Mouse (Mus musculus) limb, embryonic 14.5 days (tissue): ENCODE results near the gene Psrc1. TPM values are rescaled to one million over a fixed set of nuclear protein-coding genes. Genes with fewer than 3 reads are reported as not detected.
A peak's percentile ranks its signal among the peaks of the same experiment; 100 is the strongest.

ENCODE experiments used
- ATAC-seq: fragments of 200-750 bp; cut with Nextera tagmentation; 2 replicates; pipeline ENCODE4 v1.8.0; 2017; ENCODE audit warnings: low read depth, moderate number of reproducible peaks, moderate TSS enrichment; ENCODE audit not compliant: low FRiP score
- DNase-seq: peaks from one replicate; pipeline ENCODE4 v3.0.0-alpha.2; 2015; ENCODE audit warnings: low spot score
- H3K27ac ChIP-seq: fragments of 300-500 bp; sonication (generic); replicated peaks from 2 replicates; pipeline ENCODE4 v1.5.1; 2014; ENCODE audit warnings: low read depth, mild to moderate bottlenecking, low read length, moderate library complexity, mixed read lengths
- H3K27me3 ChIP-seq: fragments of 300-500 bp; sonication (generic); 2 replicates; pipeline ENCODE4 v1.6.1; 2014; ENCODE audit warnings: low read length, mixed read lengths; ENCODE audit not compliant: control insufficient read depth, insufficient read depth
- H3K36me3 ChIP-seq: fragments of 300-500 bp; sonication (generic); 2 replicates; pipeline ENCODE4 v1.6.1; 2014; ENCODE audit warnings: mild to moderate bottlenecking, low read length, moderate library complexity, mixed read lengths; ENCODE audit not compliant: control insufficient read depth, insufficient read depth
- H3K4me1 ChIP-seq: fragments of 300-500 bp; sonication (generic); 2 replicates; pipeline ENCODE4 v1.6.1; 2014; ENCODE audit warnings: antibody characterized with exemption, low read length, mixed read lengths; ENCODE audit not compliant: control insufficient read depth, insufficient read depth
- H3K4me2 ChIP-seq: fragments of 300-500 bp; sonication (generic); replicated peaks from 2 replicates; pipeline ENCODE4 v1.6.1; 2014; ENCODE audit warnings: low read depth, mild to moderate bottlenecking, low read length, moderate library complexity; ENCODE audit not compliant: severe bottlenecking
- H3K4me3 ChIP-seq: fragments of 300-500 bp; sonication (generic); replicated peaks from 2 replicates; pipeline ENCODE4 v1.5.1; 2014; ENCODE audit warnings: low read length
- H3K9ac ChIP-seq: fragments of 300-500 bp; sonication (generic); 2 replicates; pipeline ENCODE4 v1.6.1; 2014; ENCODE audit warnings: mild to moderate bottlenecking, low read depth, low read length, moderate library complexity; ENCODE audit not compliant: severe bottlenecking
- H3K9me3 ChIP-seq: fragments of 300-500 bp; sonication (generic); 2 replicates; pipeline ENCODE4 v1.6.1; 2016; ENCODE audit warnings: low read length; ENCODE audit not compliant: control insufficient read depth
- POLR2A ChIP-seq: fragments of 200-500 bp; IDR thresholded peaks from 2 replicates; pipeline ENCODE4 v1.8.0; 2012; ENCODE audit warnings: inconsistent platforms, mild to moderate bottlenecking, moderate library complexity, borderline replicate concordance; ENCODE audit not compliant: insufficient read depth, insufficient read length; ENCODE audit errors: extremely low read depth
- WGBS: fragments of 180-500 bp; shearing (Covaris S2); extraction: QIAGEN DNeasy Blood & Tissue Kit; methylation state at CpG from one replicate; pipeline ENCODE4 v1.1.7; 2014; 5-methylcytosine and 5-hydroxymethylcytosine counted together
- polyA plus RNA-seq, 2 experiments: library from polyadenylated mRNA; depleted of rRNA in 1 of 2; stranded (reverse) in 1 of 2; unstranded in 1 of 2; fragments of >200 nt; fragmentation: Nextera tagmentation in 1 of 2; extraction: Ambion mirVana in 1 of 2; gene quantifications; 2 replicates each; pipeline versions ENCODE4 v1.2.1 to v1.2.3; 2012 to 2014

Gene Psrc1
- polyA plus RNA-seq, 2 experiments = 38.0 to 86.7 TPM

DNA sequence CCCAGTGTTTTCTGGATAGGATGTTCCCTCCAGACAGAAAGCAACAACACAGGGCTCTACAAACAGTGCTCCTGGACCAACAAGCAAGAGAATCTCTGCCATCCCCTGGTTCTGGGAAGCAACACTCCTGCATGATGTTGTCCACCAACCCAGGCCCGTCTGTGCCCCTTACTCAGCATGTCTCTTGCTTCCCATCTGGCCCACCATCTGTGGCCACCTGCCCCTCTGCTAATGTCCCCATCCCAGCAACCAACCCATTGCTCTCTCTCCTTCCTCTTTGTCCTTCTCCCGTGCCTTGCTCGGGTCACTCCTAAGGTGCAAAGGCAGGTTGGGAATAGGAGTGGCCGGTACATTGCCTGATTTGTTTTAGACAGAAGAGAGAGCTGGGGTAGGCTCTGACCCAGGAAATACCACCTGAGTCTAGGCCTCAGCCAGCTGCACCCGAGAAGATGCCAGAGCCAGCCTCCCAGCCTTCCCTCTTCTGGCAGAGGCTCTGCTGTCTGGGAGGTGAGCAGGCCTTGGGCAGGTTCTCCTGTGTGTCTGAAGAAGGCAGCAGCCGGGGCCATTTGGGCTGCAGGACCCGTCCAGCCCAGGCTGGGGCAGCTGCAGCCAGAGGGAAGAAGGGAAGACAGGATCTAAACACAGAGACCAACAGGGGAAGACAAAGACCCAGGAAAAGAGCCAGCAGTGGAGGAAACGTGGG is 26.2 kb downstream of the Psrc1 start:
- Histone ChIP-seq H3K4me3 (no peak overlapping the region), H3K9ac (no peak overlapping the region), H3K4me2 (no peak overlapping the region), H3K27ac (no peak overlapping the region), H3K4me1 (peaks cover 10% of the 10 kb centered on the region; the same call in 1 of the 2 replicates), H3K27me3 (no peaks in the 10 kb centered on the region), H3K36me3 (peaks cover 36% of the 10 kb centered on the region), H3K9me3 (peaks cover 15% of the 10 kb centered on the region)
- no peak for ATAC-seq
- TF ChIP-seq POLR2A = no peak
- no peak for DNase-seq
- 58% methylated on average over 8 of the region's 8 CpGs for WGBS

GRCm38 (mm10) chr3:108410359-108410714 is 26.7 kb downstream of the Psrc1 start:
- peaks cover 15% of the 10 kb centered on the region for H3K9me3 ChIP-seq

DNA sequence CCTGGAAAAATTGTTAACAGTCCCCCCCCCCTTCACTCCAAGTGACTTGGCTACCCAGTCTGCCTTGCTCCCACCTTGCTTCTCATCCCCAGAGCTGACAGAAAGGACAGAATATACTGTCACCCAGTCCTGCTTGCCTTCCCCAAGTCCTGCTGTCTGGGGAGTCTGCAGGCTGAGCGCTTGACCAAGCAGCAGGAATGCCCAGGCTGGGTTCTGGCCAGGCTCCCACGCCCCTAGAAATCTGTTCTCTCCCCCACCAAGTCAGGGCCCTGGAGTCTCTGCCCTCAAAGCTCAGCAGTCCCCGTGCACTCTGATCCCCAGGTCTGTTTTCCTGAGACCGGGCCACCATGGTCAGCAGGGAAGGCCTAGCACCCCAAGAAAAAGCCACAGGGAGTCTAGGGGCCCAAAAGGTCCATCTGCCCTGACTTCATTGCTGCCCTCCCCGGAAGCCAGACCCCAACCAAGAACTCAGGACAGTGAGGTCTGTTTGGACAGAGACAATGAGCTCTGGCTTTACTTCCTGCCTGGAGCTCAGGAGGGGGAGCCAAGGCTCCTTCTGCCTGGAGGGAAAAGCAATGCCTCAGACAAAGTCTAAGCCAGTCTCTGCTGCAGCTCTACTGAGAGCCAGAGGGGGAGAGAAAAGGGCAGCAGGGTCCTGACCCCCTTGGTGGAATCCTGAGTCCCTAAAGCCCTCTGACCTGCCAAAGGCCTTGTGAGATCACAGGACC is 27.6 kb downstream of the Psrc1 start:
- TF ChIP-seq POLR2A = no peak
- Histone ChIP-seq H3K9me3 (peaks cover 15% of the 10 kb centered on the region), H3K36me3 (peaks cover 32% of the 10 kb centered on the region), H3K27me3 (0 out of 2 replicates have a peak, but pooled peaks cover 1% of the 10 kb centered on the region), H3K4me3 (no peak overlapping the region), H3K4me1 (peaks cover 10% of the 10 kb centered on the region; the same call in 1 of the 2 replicates), H3K9ac (peak overlapping the region; percentile 43), H3K4me2 (0 out of 2 replicates have a peak overlapping the region, but pooled peaks have one; percentile 13), H3K27ac (no peak overlapping the region)
- WGBS = 57% methylated on average over 5 of the region's 5 CpGs
- ATAC-seq = no peak
- no peak for DNase-seq

More at GRCm38 (mm10) chr3:108410359-108410714, 26.7 kb downstream of the Psrc1 start:
- H3K4me3 ChIP-seq = no peak overlapping the region
- H3K4me1 ChIP-seq = peaks cover 10% of the 10 kb centered on the region; the same call in 1 of the 2 replicates
- no peak for TF ChIP-seq POLR2A
- H3K9ac ChIP-seq = peak overlapping the region; percentile 43; the same call in 1 of the 2 replicates
- H3K36me3 ChIP-seq = peaks cover 36% of the 10 kb centered on the region
- H3K4me2 ChIP-seq = no peak overlapping the region
- ATAC-seq = no peak
- DNase-seq = no peak
- 36% methylated on average over 5 of the region's 5 CpGs for WGBS
- H3K27ac ChIP-seq = no peak overlapping the region
- H3K27me3 ChIP-seq = no peaks in the 10 kb centered on the region

DNA sequence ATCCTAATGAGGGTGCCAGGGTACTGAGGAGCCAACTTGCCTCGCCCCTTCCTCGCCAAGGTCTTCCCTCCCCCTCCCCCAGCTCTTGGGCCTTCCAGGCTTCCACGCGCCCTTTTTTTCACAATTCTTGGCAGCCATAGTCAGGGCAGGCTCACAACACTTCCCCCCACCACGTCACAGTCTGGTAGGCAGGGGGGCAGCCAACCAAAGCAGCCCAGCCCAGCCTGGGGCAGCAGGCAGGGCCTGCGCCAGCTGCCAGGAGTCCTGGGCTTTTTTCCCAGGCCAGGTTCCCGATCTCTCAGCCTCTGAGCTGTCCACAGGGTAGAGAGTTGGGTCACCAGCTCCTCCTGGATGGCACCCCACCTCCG is 28.1 kb downstream of the Psrc1 start:
- DNase-seq = peak; percentile 38
- H3K4me2 ChIP-seq = 0 out of 2 replicates have a peak overlapping the region, but pooled peaks have one; percentile 13
- H3K36me3 ChIP-seq = peaks cover 27% of the 10 kb centered on the region
- H3K27ac ChIP-seq = no peak overlapping the region
- H3K27me3 ChIP-seq = 0 out of 2 replicates have a peak, but pooled peaks cover 7% of the 10 kb centered on the region
- ATAC-seq = no peak
- WGBS = 70% methylated on average over 7 of the region's 8 CpGs
- peaks cover 10% of the 10 kb centered on the region; the same call in 1 of the 2 replicates for H3K4me1 ChIP-seq
- peak overlapping the region; percentile 43; the same call in 1 of the 2 replicates for H3K9ac ChIP-seq
- no peak for TF ChIP-seq POLR2A
- H3K4me3 ChIP-seq = no peak overlapping the region
- H3K9me3 ChIP-seq = peaks cover 15% of the 10 kb centered on the region

DNA sequence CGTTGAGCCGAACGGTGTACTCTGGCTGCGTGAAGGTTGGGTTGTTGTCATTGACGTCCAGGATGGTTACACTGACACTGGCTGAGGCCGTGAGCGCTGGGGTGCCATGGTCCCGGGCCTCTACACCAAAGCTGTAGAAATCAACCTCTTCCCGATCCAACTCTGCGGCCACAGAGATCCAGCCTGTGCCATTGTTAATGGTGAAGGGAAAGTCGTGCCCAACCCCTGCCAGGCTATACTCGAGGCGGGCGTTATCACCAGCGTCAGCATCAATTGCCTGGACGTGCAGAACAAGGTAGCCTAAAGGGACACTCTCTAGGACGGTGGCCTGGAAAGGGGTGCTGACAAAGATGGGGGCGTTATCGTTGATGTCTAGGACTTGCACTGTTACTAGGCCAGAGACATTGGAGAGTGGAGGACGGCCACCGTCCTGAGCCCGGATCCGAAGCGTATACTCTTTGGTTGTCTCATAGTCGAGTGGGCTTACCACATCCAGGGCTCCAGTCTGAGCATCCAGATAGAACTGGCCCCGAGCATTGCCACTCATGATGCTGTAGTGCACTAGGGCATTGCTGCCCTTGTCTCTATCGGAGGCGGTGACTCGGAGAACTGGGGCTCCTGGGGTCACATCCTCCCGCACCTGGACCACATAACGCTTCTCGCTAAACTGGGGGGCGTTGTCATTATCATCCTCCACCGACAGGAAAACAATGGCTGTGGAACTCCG is 30.2 kb downstream of the Psrc1 start:
- H3K27me3 ChIP-seq = 0 out of 2 replicates have a peak, but pooled peaks cover 10% of the 10 kb centered on the region
- no peak overlapping the region for H3K4me3 ChIP-seq
- peaks cover 10% of the 10 kb centered on the region; the same call in 1 of the 2 replicates for H3K4me1 ChIP-seq
- H3K9ac ChIP-seq = no peak overlapping the region
- no peak for ATAC-seq
- peaks cover 15% of the 10 kb centered on the region for H3K9me3 ChIP-seq
- no peak for TF ChIP-seq POLR2A
- peaks cover 25% of the 10 kb centered on the region for H3K36me3 ChIP-seq
- H3K27ac ChIP-seq = no peak overlapping the region
- 96% methylated on average over 35 of the region's 35 CpGs for WGBS
- no peak for DNase-seq
- H3K4me2 ChIP-seq = no peak overlapping the region
